ENCODE assay signal across 21 mouse cellular contexts in genomic region chr15:10721259-10721781, GRCm38 (mm10). TPM values are rescaled to one million over a fixed set of nuclear protein-coding genes. Genes with fewer than 3 reads are reported as not detected.
A peak's percentile ranks its signal among the peaks of the same experiment; 100 is the strongest.
DNase-seq lines count a peak whose midpoint lies in the region; ATAC-seq lines count a peak whose summit lies in the region.
"Had no signal": no experiment of that assay in that cellular context is flagged by ENCODE, and none has a peak within 500 bp of the region (broad histone marks: within the 10 kb centered on the region; RNA-seq: fewer than 3 reads in every experiment).

No protein-coding gene starts in this region.

- 91% methylated on average over 11 of the region's 11 CpGs for WGBS in kidney, embryonic 14.5 days
- WGBS in embryonic facial prominence, embryonic 10.5 days = 93% methylated on average over 11 of the region's 11 CpGs
- WGBS in forebrain, embryonic 10.5 days = 94% methylated on average over 11 of the region's 11 CpGs

- H3K4me1 ChIP-seq in kidney, embryonic 14.5 days (ENCODE audit: control insufficient read depth, insufficient read depth, low read length) = 0 out of 2 replicates have a peak, but pooled peaks cover 4% of the 10 kb centered on the region
- H3K4me1 ChIP-seq in embryonic facial prominence, embryonic 10.5 days = peaks cover 23% of the 10 kb centered on the region
- H3K4me1 ChIP-seq in forebrain, embryonic 10.5 days = peaks cover 18% of the 10 kb centered on the region

- no peak overlapping the region for H3K4me3 ChIP-seq in kidney, embryonic 14.5 days (ENCODE audit: low read length)
- no peak overlapping the region for H3K4me3 ChIP-seq in embryonic facial prominence, embryonic 10.5 days
- H3K4me3 ChIP-seq in forebrain, embryonic 10.5 days = no peak overlapping the region
- H3K4me3 ChIP-seq: embryonic facial prominence, embryonic 13.5 days; forebrain, embryonic 12.5 days; heart, embryonic 10.5 days; liver, embryonic 13.5 days had no signal

- H3K27ac ChIP-seq in kidney, embryonic 14.5 days (ENCODE audit: low read depth, low read length) = peak overlapping the region; percentile 17; the same call in 1 of the 2 replicates
- H3K27ac ChIP-seq in embryonic facial prominence, embryonic 10.5 days (replicated peaks) = peak overlapping the region; percentile 48; the same call in 1 of the 2 replicates
- H3K27ac ChIP-seq in forebrain, embryonic 10.5 days = no peak overlapping the region
- H3K27ac ChIP-seq: forebrain, embryonic 12.5 days; heart, embryonic 10.5 days; hindbrain, embryonic 14.5 days; liver, embryonic 13.5 days had no signal

- no peak overlapping the region for H3K9ac ChIP-seq in kidney, embryonic 14.5 days (ENCODE audit: low read depth, low read length)
- H3K9ac ChIP-seq: embryonic facial prominence, embryonic 13.5 days; forebrain, embryonic 12.5 days; hindbrain, embryonic 14.5 days; liver, embryonic 13.5 days had no signal

- no peak overlapping the region for H3K4me2 ChIP-seq in kidney, embryonic 14.5 days (replicated peaks; ENCODE audit: low read depth, low read length)
- H3K4me2 ChIP-seq: embryonic facial prominence, embryonic 13.5 days; forebrain, embryonic 12.5 days; hindbrain, embryonic 14.5 days; liver, embryonic 13.5 days had no signal

- no peak for DNase-seq in kidney, adult 9 months
- no peak for DNase-seq in embryonic facial prominence, embryonic 10.5 days (ENCODE audit: low spot score)
- DNase-seq in lung, adult 18-20 months = peak; percentile 80 to 87
- peak; percentile 88 for DNase-seq in lung, postnatal 25 days (ENCODE audit: low spot score)
- DNase-seq in retina, postnatal 1 day = no peak
- no peak for DNase-seq in forebrain, embryonic 10.5 days (ENCODE audit: extremely low spot score, low spot score)
- DNase-seq in B cell, adult 2 months = no peak
- DNase-seq: adrenal gland, postnatal 10 days; cerebellum, adult 11 months; cerebellum, postnatal 36 days; gastrocnemius, postnatal 14 days; heart, postnatal 10 days; liver, embryonic 13.5 days; right cerebral cortex, adult 18-20 months; spleen, adult 18-20 months had no signal

- H3K27me3 ChIP-seq in kidney, embryonic 14.5 days (ENCODE audit: control insufficient read depth, insufficient read depth, low read length) = no peaks in the 10 kb centered on the region
- no peaks in the 10 kb centered on the region for H3K27me3 ChIP-seq in embryonic facial prominence, embryonic 10.5 days (replicated peaks; ENCODE audit: low read depth, poor library complexity, severe bottlenecking)
- H3K27me3 ChIP-seq in forebrain, embryonic 10.5 days (ENCODE audit: poor library complexity, severe bottlenecking) = peaks cover 4% of the 10 kb centered on the region; the same call in 1 of the 2 replicates
- H3K27me3 ChIP-seq: embryonic facial prominence, embryonic 13.5 days; forebrain, embryonic 12.5 days; liver, embryonic 13.5 days had no signal

- no peaks in the 10 kb centered on the region for H3K36me3 ChIP-seq in kidney, embryonic 14.5 days (ENCODE audit: control insufficient read depth, insufficient read depth, low read length)
- 0 out of 2 replicates have a peak, but pooled peaks cover 3% of the 10 kb centered on the region for H3K36me3 ChIP-seq in embryonic facial prominence, embryonic 10.5 days (replicated peaks)
- no peaks in the 10 kb centered on the region for H3K36me3 ChIP-seq in forebrain, embryonic 10.5 days (replicated peaks)
- H3K36me3 ChIP-seq: forebrain, embryonic 12.5 days; liver, embryonic 13.5 days had no signal

- no peak for ATAC-seq in kidney, embryonic 14.5 days (ENCODE audit: low FRiP score, low TSS enrichment)
- ATAC-seq: intestine, postnatal 0 days had no signal

- H3K9me3 ChIP-seq in kidney, embryonic 14.5 days (ENCODE audit: control insufficient read depth, low read length) = no peaks in the 10 kb centered on the region
- 0 out of 2 replicates have a peak, but pooled peaks cover 3% of the 10 kb centered on the region for H3K9me3 ChIP-seq in embryonic facial prominence, embryonic 10.5 days
- H3K9me3 ChIP-seq in forebrain, embryonic 10.5 days = peaks cover 6% of the 10 kb centered on the region; the same call in 1 of the 2 replicates
- H3K9me3 ChIP-seq: forebrain, embryonic 12.5 days; liver, embryonic 13.5 days had no signal

RNA-seq across cellular contexts. Expression of gene Rai14, which starts 6.9 kb away (rescaled TPM):
- 48.0 and 75.0 TPM in 2 replicates for polyA plus RNA-seq in kidney, embryonic 14.5 days (2014; fragmentation: Nextera tagmentation; extraction: Ambion mirVana)
- 73.2 and 75.8 TPM in 2 replicates for polyA plus RNA-seq in embryonic facial prominence, embryonic 10.5 days (2016; fragmentation: Nextera tagmentation; extraction: Ambion mirVana)
- 47.8 and 50.5 TPM in 2 replicates for polyA plus RNA-seq in forebrain, embryonic 10.5 days (2016; fragmentation: Nextera tagmentation; extraction: Ambion mirVana)

Comparison
In these comparisons a context has a peak if more than half of its experiments do, and no peak if none do; other contexts are left out.
1. DNase-seq: peak in lung, adult 18-20 months (2 of 2) and lung, postnatal 25 days (single experiment); none in kidney, adult 9 months (single experiment), embryonic facial prominence, embryonic 10.5 days (single experiment), retina, postnatal 1 day (single experiment), forebrain, embryonic 10.5 days (single experiment) and B cell, adult 2 months (0 of 2).